Mouse (Mus musculus): ENCODE measurements around the gene Ikzf1. TPM values are rescaled to one million over a fixed set of nuclear protein-coding genes. Genes with fewer than 3 reads are reported as not detected.

The Ikzf1 gene
- polyA plus RNA-seq, 1 experiment: 21.9 TPM

- 88% methylated on average over 6 of the region's 6 CpGs for WGBS
- H3K36me3 ChIP-seq (ENCODE audit: control insufficient read depth, insufficient read depth, low read length): no peaks in the 10 kb centered on the region
- TF ChIP-seq POLR2A (IDR thresholded peaks at IDR 0.05; ENCODE audit: low read depth, low read length): no peak
- no peak for TF ChIP-seq CTCF (IDR thresholded peaks at IDR 0.05; ENCODE audit: extremely low read depth, insufficient read length, insufficient replicate concordance, low read depth, low read length)
- H3K4me1 ChIP-seq (ENCODE audit: control insufficient read depth, insufficient read depth, insufficient read length, low read length): 0 out of 2 replicates have a peak, but pooled peaks cover 1% of the 10 kb centered on the region
- no peak overlapping the region for H3K4me3 ChIP-seq (ENCODE audit: low read depth, low read length)
- H3K27ac ChIP-seq (ENCODE audit: insufficient read depth, low read depth, low read length): no peak overlapping the region
- H3K27me3 ChIP-seq (ENCODE audit: control insufficient read depth, insufficient read depth, low read length): no peaks in the 10 kb centered on the region
These were observed 24.5 kb downstream of the Ikzf1 start for GRCm38 (mm10) chr11:11709311-11709710.

GRCm38 (mm10) chr11:11710718-11711117, 25.9 kb downstream of the Ikzf1 start:
- Histone ChIP-seq H3K27me3 (ENCODE audit: control insufficient read depth, insufficient read depth, low read length) (no peaks in the 10 kb centered on the region), H3K36me3 (ENCODE audit: control insufficient read depth, insufficient read depth, low read length) (no peaks in the 10 kb centered on the region), H3K27ac (ENCODE audit: insufficient read depth, low read depth, low read length) (no peak overlapping the region), H3K4me3 (ENCODE audit: low read depth, low read length) (no peak overlapping the region), H3K4me1 (ENCODE audit: control insufficient read depth, insufficient read depth, insufficient read length, low read length) (0 out of 2 replicates have a peak, but pooled peaks cover 1% of the 10 kb centered on the region)
- TF ChIP-seq CTCF (IDR thresholded peaks at IDR 0.05; ENCODE audit: extremely low read depth, insufficient read length, insufficient replicate concordance, low read depth, low read length) (no peak), POLR2A (IDR thresholded peaks at IDR 0.05; ENCODE audit: low read depth, low read length) (no peak)

- Histone ChIP-seq H3K36me3 (ENCODE audit: control insufficient read depth, insufficient read depth, low read length) (no peaks in the 10 kb centered on the region), H3K27ac (ENCODE audit: insufficient read depth, low read depth, low read length) (no peak overlapping the region), H3K4me3 (ENCODE audit: low read depth, low read length) (no peak overlapping the region), H3K4me1 (ENCODE audit: control insufficient read depth, insufficient read depth, insufficient read length, low read length) (0 out of 2 replicates have a peak, but pooled peaks cover 1% of the 10 kb centered on the region), H3K27me3 (ENCODE audit: control insufficient read depth, insufficient read depth, low read length) (no peaks in the 10 kb centered on the region)
- WGBS: 36% methylated on average over 7 of the region's 7 CpGs
- TF ChIP-seq CTCF (IDR thresholded peaks at IDR 0.05; ENCODE audit: extremely low read depth, insufficient read length, insufficient replicate concordance, low read depth, low read length): no peak
- no peak for TF ChIP-seq POLR2A (IDR thresholded peaks at IDR 0.05; ENCODE audit: low read depth, low read length)
These were observed 26.9 kb downstream of the Ikzf1 start for GRCm38 (mm10) chr11:11711748-11712147.

GRCm38 (mm10) chr11:11714676-11715075, 29.9 kb downstream of the Ikzf1 start:
- no peak overlapping the region for H3K4me3 ChIP-seq (ENCODE audit: low read depth, low read length)
- 60% methylated on average over 2 of the region's 2 CpGs for WGBS

GRCm38 (mm10) chr11:11715963-11716691, 31.3 kb downstream of the Ikzf1 start:
- WGBS: 66% methylated on average over 7 of the region's 7 CpGs
- Histone ChIP-seq H3K4me1 (ENCODE audit: control insufficient read depth, insufficient read depth, insufficient read length, low read length) (0 out of 2 replicates have a peak, but pooled peaks cover 5% of the 10 kb centered on the region), H3K4me3 (ENCODE audit: low read depth, low read length) (no peak overlapping the region), H3K27me3 (ENCODE audit: control insufficient read depth, insufficient read depth, low read length) (no peaks in the 10 kb centered on the region), H3K36me3 (ENCODE audit: control insufficient read depth, insufficient read depth, low read length) (no peaks in the 10 kb centered on the region), H3K27ac (ENCODE audit: insufficient read depth, low read depth, low read length) (peak overlapping the region; percentile 31)
- TF ChIP-seq POLR2A (IDR thresholded peaks at IDR 0.05; ENCODE audit: low read depth, low read length) (no peak), CTCF (IDR thresholded peaks at IDR 0.05; ENCODE audit: extremely low read depth, insufficient read length, insufficient replicate concordance, low read depth, low read length) (no peak)

More at GRCm38 (mm10) chr11:11714676-11715075, 29.9 kb downstream of the Ikzf1 start:
- Histone ChIP-seq H3K27me3 (ENCODE audit: control insufficient read depth, insufficient read depth, low read length) (no peaks in the 10 kb centered on the region), H3K36me3 (ENCODE audit: control insufficient read depth, insufficient read depth, low read length) (no peaks in the 10 kb centered on the region), H3K27ac (ENCODE audit: insufficient read depth, low read depth, low read length) (no peak overlapping the region), H3K4me1 (ENCODE audit: control insufficient read depth, insufficient read depth, insufficient read length, low read length) (0 out of 2 replicates have a peak, but pooled peaks cover 7% of the 10 kb centered on the region)
- TF ChIP-seq CTCF (IDR thresholded peaks at IDR 0.05; ENCODE audit: extremely low read depth, insufficient read length, insufficient replicate concordance, low read depth, low read length) (no peak), POLR2A (IDR thresholded peaks at IDR 0.05; ENCODE audit: low read depth, low read length) (no peak)

GRCm38 (mm10) chr11:11716692-11717037, 31.9 kb downstream of the Ikzf1 start:
- Histone ChIP-seq H3K4me1 (ENCODE audit: control insufficient read depth, insufficient read depth, insufficient read length, low read length) (0 out of 2 replicates have a peak, but pooled peaks cover 5% of the 10 kb centered on the region), H3K36me3 (ENCODE audit: control insufficient read depth, insufficient read depth, low read length) (no peaks in the 10 kb centered on the region), H3K4me3 (ENCODE audit: low read depth, low read length) (no peak overlapping the region), H3K27me3 (ENCODE audit: control insufficient read depth, insufficient read depth, low read length) (no peaks in the 10 kb centered on the region), H3K27ac (ENCODE audit: insufficient read depth, low read depth, low read length) (no peak overlapping the region)
- TF ChIP-seq POLR2A (IDR thresholded peaks at IDR 0.05; ENCODE audit: low read depth, low read length): no peak
- no peak for TF ChIP-seq CTCF (IDR thresholded peaks at IDR 0.05; ENCODE audit: extremely low read depth, insufficient read length, insufficient replicate concordance, low read depth, low read length)
- WGBS: 68% methylated on average over 2 of the region's 2 CpGs

GRCm38 (mm10) chr11:11717606-11718167, 32.9 kb downstream of the Ikzf1 start:
- H3K27me3 ChIP-seq (ENCODE audit: control insufficient read depth, insufficient read depth, low read length): no peaks in the 10 kb centered on the region
- H3K4me1 ChIP-seq (ENCODE audit: control insufficient read depth, insufficient read depth, insufficient read length, low read length): 0 out of 2 replicates have a peak, but pooled peaks cover 5% of the 10 kb centered on the region
- TF ChIP-seq POLR2A (IDR thresholded peaks at IDR 0.05; ENCODE audit: low read depth, low read length): no peak
- no peaks in the 10 kb centered on the region for H3K36me3 ChIP-seq (ENCODE audit: control insufficient read depth, insufficient read depth, low read length)
- 72% methylated on average over 4 of the region's 4 CpGs for WGBS
- H3K4me3 ChIP-seq (ENCODE audit: low read depth, low read length): no peak overlapping the region
- H3K27ac ChIP-seq (ENCODE audit: insufficient read depth, low read depth, low read length): no peak overlapping the region

Data from small intestine, adult 2 months (tissue).